Mouse (Mus musculus): ENCODE measurements around the gene Cys1. TPM values are rescaled to one million over a fixed set of nuclear protein-coding genes. Genes with fewer than 3 reads are reported as not detected.

Gene Cys1
- not detected in 2 replicates for polyA plus RNA-seq (2012)

GRCm38 (mm10) chr12:24681286-24682023 lies at the start of gene Cys1:
Gene Cys1 (minus strand): TSS chr12:24681813.

GRCm38 (mm10) chr12:24707954-24708823 lies 26.6 kb upstream of the Cys1 start, which contains the start of gene Rrm2:
Gene Rrm2 (plus strand): TSS chr12:24708241.

DNA sequence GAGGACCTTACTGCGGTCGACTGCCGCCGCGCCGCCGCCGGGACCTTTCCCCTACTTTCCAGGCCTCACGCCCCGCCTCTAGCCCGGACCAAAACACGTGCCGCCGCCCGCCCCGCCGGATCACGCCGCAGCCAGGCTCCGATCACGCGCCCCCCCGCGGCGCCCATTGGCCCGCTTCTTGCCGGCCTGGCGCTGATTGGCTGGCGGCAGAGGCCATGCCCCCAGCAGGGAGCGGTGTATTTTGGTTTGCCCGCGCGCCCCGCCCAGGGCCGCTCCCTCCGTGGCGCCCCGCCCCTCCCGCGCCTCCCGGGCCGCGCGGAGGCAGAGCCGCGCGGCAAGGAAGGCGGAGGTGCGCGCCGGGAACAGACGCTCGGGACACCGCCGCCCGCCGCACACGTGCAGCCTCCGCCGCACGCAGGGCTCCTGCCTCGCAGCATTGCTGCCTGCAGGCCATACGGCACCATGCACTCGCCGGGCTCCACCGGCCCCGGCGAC lies 30.5 kb downstream of the Cys1 start, which contains the start of gene Klf11:
TSS of gene Klf11 (plus strand) at position 212 of the 495 bp plus-strand sequence.

Other genes starting within 250 kb of the Cys1 start
- 2.4 and 3.5 TPM in 2 replicates for gene Taf1b, start 183.5 kb downstream of the Cys1 start, polyA plus RNA-seq (2012)
- gene Grhl1, start 109.5 kb downstream of the Cys1 start, polyA plus RNA-seq (2012): 0.22 and 0.32 TPM in 2 replicates
- 78.3 and 90.3 TPM in 2 replicates for gene Klf11, start 30.5 kb downstream of the Cys1 start, polyA plus RNA-seq (2012)
- 134 and 205 TPM in 2 replicates for gene Rrm2, start 26.4 kb upstream of the Cys1 start, polyA plus RNA-seq (2012)
- gene Mboat2, start 149.1 kb upstream of the Cys1 start, polyA plus RNA-seq (2012): 1.1 and 1.3 TPM in 2 replicates

Data from megakaryocyte-erythroid progenitor cell, adult 5 weeks (primary cell).